Mouse (Mus musculus) liver, postnatal 0 days (tissue): ENCODE measurements around the gene AI593442. TPM values are rescaled to one million over a fixed set of nuclear protein-coding genes. Genes with fewer than 3 reads are reported as not detected.

Source experiments
- ATAC-seq: fragments of 200-750 bp; cut with Nextera tagmentation; 2 replicates; pipeline ENCODE4 v1.8.0; 2017; ENCODE audit warnings: mild to moderate bottlenecking, moderate library complexity
- DNase-seq: peaks from one replicate; pipeline ENCODE4 v3.0.0-alpha.2; 2016
- H3K27ac ChIP-seq: fragments of 300-500 bp; sonication (generic); 2 replicates; pipeline ENCODE4 v1.5.1; 2014; ENCODE audit warnings: antibody characterized with exemption, moderate library complexity, mild to moderate bottlenecking, low read depth
- H3K27me3 ChIP-seq: fragments of 300-500 bp; sonication (generic); 2 replicates; pipeline ENCODE4 v1.6.1; 2014; ENCODE audit warnings: low read length, control low read depth, mixed read lengths; ENCODE audit not compliant: insufficient read depth
- H3K36me3 ChIP-seq: fragments of 300-500 bp; sonication (generic); replicated peaks from 2 replicates; pipeline ENCODE4 v1.6.1; 2014; ENCODE audit warnings: mild to moderate bottlenecking, control low read depth, low read length, moderate library complexity, mixed read lengths; ENCODE audit not compliant: insufficient read depth
- H3K4me1 ChIP-seq: fragments of 300-500 bp; sonication (generic); 2 replicates; pipeline ENCODE4 v1.6.1; 2014; ENCODE audit warnings: antibody characterized with exemption, mild to moderate bottlenecking, control low read depth; ENCODE audit not compliant: insufficient read depth
- H3K4me2 ChIP-seq: fragments of 300-500 bp; sonication (generic); 2 replicates; pipeline ENCODE4 v1.6.1; 2014; ENCODE audit warnings: low read depth, mild to moderate bottlenecking, low read length, moderate library complexity, mixed read lengths
- H3K4me3 ChIP-seq: fragments of 300-500 bp; sonication (generic); 2 replicates; pipeline ENCODE4 v1.5.1; 2014; ENCODE audit warnings: low read depth, low read length
- H3K9ac ChIP-seq: fragments of 300-500 bp; sonication (generic); replicated peaks from 2 replicates; pipeline ENCODE4 v1.6.1; 2014; ENCODE audit warnings: mild to moderate bottlenecking, moderate library complexity
- H3K9me3 ChIP-seq: fragments of 300-500 bp; sonication (generic); 2 replicates; pipeline ENCODE4 v1.6.1; 2016; ENCODE audit warnings: mild to moderate bottlenecking, control low read depth, low read length, mixed read lengths
- CTCF ChIP-seq: sonication (generic); IDR thresholded peaks from 2 replicates; pipeline ENCODE4 v1.5.1; 2016; ENCODE audit warnings: antibody characterized with exemption, low read depth
- EP300 ChIP-seq: IDR thresholded peaks from 2 replicates; pipeline ENCODE4 v1.6.1; 2016; ENCODE audit warnings: antibody characterized with exemption, low read depth, mild to moderate bottlenecking
- WGBS: fragments of 180-500 bp; shearing (Covaris S2); extraction: QIAGEN DNeasy Blood & Tissue Kit; methylation state at CpG from one replicate; pipeline ENCODE4 v1.1.7; 2014; ENCODE audit not compliant: insufficient replicate concordance; 5-methylcytosine and 5-hydroxymethylcytosine counted together
- polyA plus RNA-seq: library from polyadenylated mRNA; unstranded; fragments of >200 nt; fragmentation: Nextera tagmentation; extraction: Ambion mirVana; gene quantifications from 2 replicates; pipeline ENCODE4 v1.2.1, GENCODE M21; 2015

The AI593442 gene
- polyA plus RNA-seq, 1 experiment from 2014 or later: not detected

DNA sequence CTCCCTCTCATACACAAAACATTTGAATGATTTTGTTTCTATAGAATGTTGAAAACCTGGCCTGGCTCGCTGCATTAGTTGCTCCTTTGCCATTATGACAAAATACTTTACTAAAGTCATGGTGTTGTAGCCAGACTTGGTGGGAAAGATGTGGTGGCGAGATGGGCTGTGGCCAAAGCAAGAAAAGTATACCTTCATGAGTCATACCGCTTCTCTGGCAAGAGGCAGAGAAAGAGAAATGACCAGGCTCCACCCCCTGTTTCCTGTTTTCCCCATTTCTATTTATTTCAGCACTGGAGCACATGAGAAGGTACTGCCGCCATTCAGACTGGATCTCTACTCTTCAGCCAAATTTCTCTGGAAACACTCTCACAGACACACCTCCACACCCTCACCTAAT, 35.0 kb downstream of the AI593442 start:
- Histone ChIP-seq H3K27ac (no peak overlapping the region), H3K27me3 (no peaks in the 10 kb centered on the region), H3K9ac (no peak overlapping the region), H3K4me3 (no peak overlapping the region), H3K4me2 (no peak overlapping the region), H3K9me3 (no peaks in the 10 kb centered on the region), H3K36me3 (no peaks in the 10 kb centered on the region), H3K4me1 (no peaks in the 10 kb centered on the region)
- ATAC-seq (no peak), DNase-seq (no peak)
- no peak for TF ChIP-seq CTCF
- WGBS: 41% methylated on average over 4 of the region's 4 CpGs

GRCm38 (mm10) chr9:52644156-52644555, 35.4 kb downstream of the AI593442 start:
- TF ChIP-seq CTCF: no peak
- TF ChIP-seq EP300: no peak
- DNase-seq (no peak), ATAC-seq (no peak)
- 73% methylated on average over 4 of the region's 4 CpGs for WGBS
- Histone ChIP-seq H3K4me1 (no peaks in the 10 kb centered on the region), H3K27ac (no peak overlapping the region), H3K4me2 (no peak overlapping the region), H3K4me3 (no peak overlapping the region), H3K36me3 (no peaks in the 10 kb centered on the region), H3K9me3 (no peaks in the 10 kb centered on the region), H3K27me3 (no peaks in the 10 kb centered on the region), H3K9ac (no peak overlapping the region)

GRCm38 (mm10) chr9:52635991-52636390, 43.6 kb downstream of the AI593442 start:
- Histone ChIP-seq H3K4me1 (no peaks in the 10 kb centered on the region), H3K4me3 (no peak overlapping the region), H3K36me3 (no peaks in the 10 kb centered on the region), H3K27me3 (no peaks in the 10 kb centered on the region), H3K4me2 (no peak overlapping the region), H3K9me3 (no peaks in the 10 kb centered on the region), H3K9ac (no peak overlapping the region), H3K27ac (no peak overlapping the region)
- no peak for TF ChIP-seq CTCF
- TF ChIP-seq EP300: no peak
- 66% methylated on average over 2 of the region's 2 CpGs for WGBS
- no peak for DNase-seq
- ATAC-seq: no peak

GRCm38 (mm10) chr9:52623926-52624325, 55.7 kb downstream of the AI593442 start:
- Histone ChIP-seq H3K9ac (no peak overlapping the region), H3K27ac (no peak overlapping the region), H3K9me3 (no peaks in the 10 kb centered on the region), H3K4me2 (no peak overlapping the region), H3K4me3 (no peak overlapping the region), H3K36me3 (no peaks in the 10 kb centered on the region), H3K27me3 (no peaks in the 10 kb centered on the region), H3K4me1 (no peaks in the 10 kb centered on the region)
- DNase-seq (no peak), ATAC-seq (no peak)
- WGBS: 24% methylated on average over 4 of the region's 4 CpGs
- TF ChIP-seq CTCF: no peak
- no peak for TF ChIP-seq EP300
